Mouse (Mus musculus): ENCODE measurements around the gene Pcdh20.
A peak's percentile ranks its signal among the peaks of the same experiment; 100 is the strongest.

Gene Pcdh20

GRCm38 (mm10) chr14:88470495-88471434 is at the start of gene Pcdh20:
Gene Pcdh20, minus strand, starts transcription at chr14:88471396.
- DNase-seq (ENCODE audit: low read depth), result no peak

DNA sequence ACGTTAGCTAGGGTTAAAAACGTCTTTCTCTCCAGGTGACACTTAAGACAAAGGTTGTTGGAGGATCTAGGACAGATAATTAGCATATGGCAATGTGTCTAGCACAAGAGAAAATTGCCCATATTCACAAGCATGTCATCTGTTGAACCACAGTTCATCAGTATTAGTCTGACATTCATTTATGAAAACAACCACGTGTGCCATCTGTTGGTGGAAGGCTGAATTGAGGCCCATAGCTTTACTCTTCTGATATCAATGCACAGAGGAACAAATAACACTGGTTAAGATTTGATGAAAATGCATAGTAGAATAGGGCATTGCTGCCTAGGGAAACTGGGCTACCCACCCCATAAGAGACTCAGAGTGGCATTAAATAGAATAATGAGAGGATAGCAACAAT is 8.7 kb upstream of the Pcdh20 start:
- peak; percentile 65 for DNase-seq (ENCODE audit: low read depth)

DNA sequence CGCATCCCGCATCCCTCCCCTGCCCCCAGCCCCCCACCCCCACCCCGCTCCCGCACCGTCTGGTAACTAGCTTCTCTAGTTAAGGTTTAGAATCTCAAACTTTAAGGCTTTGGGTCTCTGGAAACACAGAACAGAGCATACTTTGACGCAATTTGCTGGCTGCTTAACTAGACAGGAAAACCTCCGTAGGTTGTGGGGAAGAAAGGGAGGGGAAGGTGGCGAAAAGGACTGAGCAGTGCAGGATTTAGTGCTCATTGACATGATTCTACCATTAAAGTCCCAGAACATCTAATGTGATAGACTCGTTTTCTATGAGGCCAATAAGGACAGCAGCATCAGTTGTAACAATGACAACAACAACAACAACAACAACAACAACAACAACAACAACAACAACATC is 1.2 kb downstream of the Pcdh20 start:
- no peak for DNase-seq (ENCODE audit: low read depth)

GRCm38 (mm10) chr14:88469361-88469760 is 1.8 kb downstream of the Pcdh20 start:
- no peak for DNase-seq (ENCODE audit: low read depth)

DNA sequence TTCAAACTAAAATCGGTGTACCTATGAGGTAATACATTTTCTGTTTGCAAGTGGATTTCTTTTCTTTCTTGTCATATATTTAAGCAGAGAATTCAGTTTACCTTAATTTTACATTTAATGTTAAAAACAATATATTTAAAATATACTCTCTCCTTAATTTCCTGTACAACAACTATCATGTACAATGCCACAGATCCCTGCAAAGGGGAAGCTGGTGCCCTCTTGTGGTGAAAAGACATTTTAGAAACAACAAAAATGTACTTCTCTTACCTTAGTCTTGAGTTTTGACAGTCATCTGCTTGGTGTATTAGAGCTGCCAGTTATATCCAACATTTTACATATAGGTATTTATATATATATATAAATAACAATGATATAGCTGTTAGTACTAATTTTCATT is 4.8 kb downstream of the Pcdh20 start:
- DNase-seq (ENCODE audit: low read depth), result peak; percentile 76

DNA sequence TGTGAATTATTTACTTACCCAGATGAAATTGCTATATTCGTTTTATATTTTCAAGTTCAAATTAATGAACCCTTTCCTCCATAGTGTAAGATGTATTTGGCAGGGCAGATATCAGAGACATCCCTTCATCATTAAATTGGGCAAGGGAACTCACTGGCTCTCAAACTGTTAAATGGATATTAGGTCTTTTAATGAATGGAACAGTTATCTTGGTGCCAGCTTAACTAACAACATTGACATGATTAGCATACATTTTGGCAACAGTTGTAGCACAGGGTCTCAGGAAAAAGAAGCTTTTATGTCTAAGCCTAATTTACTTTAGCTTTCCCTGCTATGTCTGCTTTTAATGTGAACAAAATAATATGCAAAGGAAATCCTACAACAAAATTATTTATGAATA is 6.8 kb downstream of the Pcdh20 start:
- no peak for DNase-seq (ENCODE audit: low read depth)

DNA sequence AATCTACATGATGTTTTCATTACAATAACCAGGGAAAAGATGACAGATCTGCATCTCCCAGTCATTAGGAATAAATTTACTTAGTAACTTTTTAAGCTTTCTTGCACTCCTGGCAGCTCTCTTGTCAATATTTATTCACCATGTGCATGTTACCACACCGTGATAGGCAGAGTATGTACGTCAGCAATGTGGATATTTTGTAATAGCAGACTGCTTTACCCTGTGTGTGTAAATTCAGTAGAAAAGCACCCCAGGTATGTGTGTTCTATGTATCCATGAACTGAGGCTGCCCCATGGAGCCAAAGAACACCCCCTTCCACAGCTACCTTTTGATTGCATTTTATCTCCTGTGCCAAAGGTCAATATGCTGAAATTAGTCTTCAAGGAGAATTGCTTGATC is 7.8 kb downstream of the Pcdh20 start:
- no peak for DNase-seq (ENCODE audit: low read depth)

DNA sequence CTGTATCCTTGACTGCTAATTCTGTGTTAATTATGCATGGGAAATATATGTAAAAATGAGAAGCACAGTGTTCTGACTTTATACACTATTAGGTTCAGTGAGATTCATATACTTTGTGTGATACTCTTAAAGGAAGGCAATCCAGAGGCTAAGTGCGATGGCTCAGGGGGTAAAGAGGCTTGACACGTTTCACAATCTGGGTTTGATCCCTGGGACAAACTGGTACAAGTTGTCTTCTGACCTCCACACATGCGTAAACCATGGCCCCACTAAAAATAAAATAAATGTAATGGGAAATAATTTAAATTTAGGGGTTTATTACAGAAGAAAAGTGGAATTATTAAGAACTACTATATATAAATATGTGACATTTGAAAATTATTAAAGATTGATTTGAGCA is 8.3 kb downstream of the Pcdh20 start:
- no peak for DNase-seq (ENCODE audit: low read depth)

DNA sequence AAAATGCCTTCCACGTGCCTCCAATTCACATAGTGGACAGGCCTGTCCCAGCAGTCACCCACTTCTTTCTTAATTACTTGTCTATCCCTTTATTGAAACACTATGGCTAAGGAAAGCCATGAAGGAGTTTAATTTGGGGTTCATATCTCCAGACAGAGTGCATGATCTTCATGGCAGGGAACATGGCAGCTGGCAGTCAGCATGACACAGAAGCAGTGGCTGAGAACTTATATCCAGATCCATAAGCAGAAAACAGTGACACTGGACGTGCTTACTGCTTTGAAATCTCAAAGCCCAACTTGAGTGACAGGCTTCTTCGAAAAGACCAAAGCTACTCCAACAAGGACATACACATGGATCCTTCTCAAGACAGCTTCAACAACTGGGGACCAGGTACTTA is 10.5 kb downstream of the Pcdh20 start:
- DNase-seq (ENCODE audit: low read depth), result no peak

DNA sequence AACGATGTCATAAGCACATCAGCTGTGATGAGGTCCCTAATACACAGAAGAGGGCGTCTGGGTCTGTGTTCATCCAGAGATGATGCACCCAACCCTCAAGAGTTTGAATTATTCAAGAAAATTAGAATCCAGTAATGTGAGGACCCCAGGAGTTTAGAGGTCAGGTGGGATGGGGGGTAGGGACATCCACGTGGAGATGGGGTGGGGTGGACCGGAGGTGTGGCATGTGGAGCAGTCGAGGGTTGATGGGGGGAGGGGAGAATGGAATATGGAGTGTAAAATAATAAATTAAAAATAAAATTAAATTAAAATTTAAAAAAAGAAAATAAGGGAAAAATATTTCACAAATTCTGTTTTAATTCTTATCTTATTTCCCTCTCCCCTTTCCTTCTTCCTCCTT is 27.9 kb downstream of the Pcdh20 start:
- DNase-seq (ENCODE audit: low read depth), result no peak

DNA sequence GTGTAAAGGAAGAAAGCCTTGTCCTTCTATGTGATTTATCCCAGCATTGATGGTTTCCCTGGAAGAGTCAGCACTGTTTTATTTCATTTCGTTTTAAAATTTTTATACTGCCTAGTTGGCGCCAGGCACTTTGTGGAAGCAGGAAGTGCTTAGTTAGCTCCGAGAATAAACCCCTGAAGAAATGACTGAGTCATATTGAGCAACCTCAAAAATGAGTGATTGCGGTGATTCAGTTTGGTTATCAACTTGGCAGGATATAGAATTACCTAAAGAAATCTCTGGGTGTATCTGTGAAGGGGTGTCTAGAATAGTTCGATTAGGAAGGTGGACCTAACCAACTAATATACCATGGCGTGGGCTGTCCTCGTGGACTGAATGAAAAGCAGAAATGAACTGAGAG is 41.8 kb downstream of the Pcdh20 start:
- DNase-seq (ENCODE audit: low read depth), result peak; percentile 62

DNA sequence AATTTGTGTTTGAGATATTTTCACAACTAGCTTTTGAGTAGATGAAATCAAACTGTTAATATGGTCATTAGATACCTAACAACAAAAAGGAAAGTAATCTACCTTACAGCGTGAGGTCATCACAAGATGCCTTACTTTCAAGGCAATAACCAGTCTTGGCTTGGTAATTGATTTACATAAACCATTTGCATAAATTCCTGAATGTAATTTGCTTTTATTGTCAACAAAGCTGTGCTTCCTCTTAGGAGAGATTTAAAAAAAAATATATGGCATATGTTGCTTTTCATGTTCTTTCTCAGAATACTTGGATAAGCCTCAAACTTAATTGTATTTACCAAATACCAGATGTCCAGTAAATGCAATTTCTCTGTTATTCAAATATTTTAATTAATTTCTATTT is 43.8 kb downstream of the Pcdh20 start:
- DNase-seq (ENCODE audit: low read depth), result no peak

Data from NIH3T3 (cell line).